Mouse (Mus musculus) retina, postnatal 1 day (tissue): ENCODE measurements around the gene Rrp9.
"Not testable (repeated sequence)": the region's sequence is repeated elsewhere in the genome, so short reads cannot be mapped to it uniquely, and the experiment has no call there.

Experiments used
- DNase-seq: peaks from one replicate; pipeline ENCODE4 v3.0.0-alpha.2; 2012

Rrp9 gene

DNA sequence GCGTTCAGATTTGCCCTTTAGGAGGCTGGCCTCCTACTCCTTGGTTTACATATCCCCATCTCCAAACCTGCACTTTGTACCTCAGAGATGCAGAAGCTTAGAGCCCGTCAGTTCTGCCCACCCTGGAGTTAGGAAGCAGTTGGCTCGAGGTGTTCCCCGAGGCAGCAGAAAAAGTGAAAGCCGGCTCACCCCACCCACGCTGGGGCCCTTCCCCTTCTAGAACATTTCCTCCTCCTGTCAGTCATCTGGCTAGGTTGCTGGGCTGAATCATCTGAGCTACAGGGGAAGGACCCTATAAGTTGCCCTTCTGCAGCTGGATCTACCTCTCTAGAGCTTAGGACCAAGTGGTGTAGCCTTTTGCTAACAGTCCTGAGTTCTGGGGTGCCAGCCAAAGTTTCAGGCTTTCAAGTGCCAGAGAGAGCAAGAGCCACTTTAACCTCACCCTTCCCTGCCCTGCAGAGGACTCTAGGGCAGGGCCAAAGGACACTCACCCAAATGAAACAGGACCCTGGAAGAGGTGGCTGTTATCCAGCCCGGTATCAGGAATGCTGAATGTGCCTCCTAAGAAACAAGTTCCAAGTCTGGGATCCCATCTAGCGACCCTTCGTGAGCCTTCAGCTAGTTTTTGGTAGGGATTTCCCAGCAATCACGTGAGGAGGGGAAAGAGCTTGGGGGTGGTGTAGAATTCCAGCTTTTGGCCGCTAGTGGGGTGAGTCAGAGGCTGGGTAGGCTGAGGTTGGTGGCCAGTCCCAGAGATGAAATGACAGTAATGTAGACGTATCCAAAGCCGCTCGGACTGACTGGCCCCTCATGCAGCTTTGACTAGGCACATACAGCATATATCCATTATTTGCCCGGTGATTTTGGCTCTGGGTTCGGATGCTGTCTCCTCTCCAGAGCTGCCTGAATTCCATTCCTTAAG lies 500 bp downstream of the Rrp9 start:
- DNase-seq = no peak

DNA sequence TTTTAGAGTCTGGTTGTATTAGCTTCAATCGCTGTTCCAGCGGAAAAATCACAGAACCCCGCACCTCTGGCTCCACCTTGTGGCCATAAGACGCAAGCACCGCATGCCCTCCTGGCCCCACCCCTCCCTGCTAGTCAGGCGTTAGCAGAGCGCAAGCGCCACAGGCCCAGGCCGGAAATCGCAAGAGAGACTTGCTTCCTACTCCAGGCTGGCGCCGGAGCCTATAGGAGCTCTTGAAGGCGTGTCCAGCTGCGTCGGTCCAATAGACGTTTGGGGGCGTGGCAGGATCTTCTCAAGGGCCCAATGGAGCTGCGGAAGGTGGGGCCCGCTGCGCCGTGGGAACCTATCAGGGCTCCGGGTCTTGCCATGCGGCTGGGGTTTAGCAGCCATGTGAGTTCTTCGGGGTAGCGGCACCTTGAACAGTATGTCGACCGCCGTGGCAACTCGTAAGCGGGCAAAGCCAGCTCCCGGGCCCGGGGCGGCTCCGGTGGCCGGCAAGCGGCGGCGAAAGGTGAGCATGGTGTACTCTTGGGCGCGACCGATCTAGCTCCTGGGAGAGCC lies 1.2 kb downstream of the Rrp9 start, which contains the start of gene Parp3:
Parp3 (minus strand) TSS at position 26 of the 561 bp plus-strand sequence.
- DNase-seq = peak; percentile 100

- DNase-seq = no peak
Observed at GRCm38 (mm10) chr9:106477649-106478048, 1.9 kb downstream of the Rrp9 start.

DNA sequence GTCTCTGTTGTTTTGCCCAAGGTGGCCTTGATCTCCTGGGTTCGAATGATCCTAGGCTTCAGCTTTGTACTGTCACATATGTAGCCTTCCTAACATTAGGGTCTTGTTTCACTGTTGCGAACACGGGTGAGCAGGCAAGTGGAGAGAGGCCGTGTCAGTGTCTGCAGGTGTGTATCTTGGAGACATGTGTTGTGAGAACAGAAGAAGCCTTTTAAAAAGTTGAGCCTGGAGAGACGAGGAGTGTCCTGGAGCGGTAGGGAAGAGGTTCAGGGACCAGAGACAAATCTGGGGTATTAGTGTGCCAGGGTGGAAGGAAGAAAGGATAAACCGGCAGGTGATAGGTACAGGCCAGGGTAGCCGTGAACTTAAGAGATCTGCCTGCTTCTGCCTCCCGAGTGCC lies 2.3 kb downstream of the Rrp9 start:
- no peak for DNase-seq

DNA sequence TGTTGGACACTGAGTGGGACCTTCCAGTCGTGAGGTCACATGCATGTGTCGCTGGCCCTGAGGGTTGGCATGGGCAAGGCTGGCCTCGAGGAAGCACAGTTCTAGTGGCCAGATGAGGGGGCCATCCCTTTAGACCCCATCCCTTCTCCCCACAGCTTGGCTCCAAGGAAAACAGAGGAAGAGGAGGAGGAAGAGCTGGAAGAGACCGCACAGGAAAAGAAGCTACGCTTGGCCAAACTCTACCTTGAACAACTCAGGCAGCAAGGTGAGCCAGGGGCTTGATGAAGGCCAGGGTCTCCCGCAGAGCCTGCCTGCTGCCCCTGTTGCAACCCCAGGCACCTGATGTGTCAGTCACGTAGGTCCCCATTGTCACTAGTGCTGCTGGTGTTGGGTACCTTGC lies 4.8 kb downstream of the Rrp9 start:
- no peak for DNase-seq

DNA sequence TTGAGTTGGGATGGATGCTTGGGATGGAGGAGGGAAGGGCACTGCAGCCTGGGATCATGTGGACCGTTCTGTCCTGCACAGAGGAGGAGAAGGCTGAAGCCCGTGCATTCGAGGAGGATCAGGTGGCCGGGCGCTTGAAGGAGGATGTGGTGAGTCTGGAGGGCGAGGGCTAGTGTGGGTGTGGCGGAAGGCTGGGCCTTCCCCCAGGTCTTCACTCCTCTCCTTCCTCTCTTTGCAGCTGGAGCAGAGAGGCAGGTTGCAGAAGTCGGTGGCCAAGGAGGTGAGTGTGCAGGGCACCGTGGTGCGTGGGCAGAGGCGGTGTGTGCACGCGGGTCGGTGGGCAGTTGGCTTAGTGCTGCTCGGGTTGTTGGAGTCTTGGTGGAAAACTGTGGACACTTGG lies 5.3 kb downstream of the Rrp9 start:
- DNase-seq = no peak

GRCm38 (mm10) chr9:106481676-106482075 lies 5.9 kb downstream of the Rrp9 start:
- no peak for DNase-seq

DNA sequence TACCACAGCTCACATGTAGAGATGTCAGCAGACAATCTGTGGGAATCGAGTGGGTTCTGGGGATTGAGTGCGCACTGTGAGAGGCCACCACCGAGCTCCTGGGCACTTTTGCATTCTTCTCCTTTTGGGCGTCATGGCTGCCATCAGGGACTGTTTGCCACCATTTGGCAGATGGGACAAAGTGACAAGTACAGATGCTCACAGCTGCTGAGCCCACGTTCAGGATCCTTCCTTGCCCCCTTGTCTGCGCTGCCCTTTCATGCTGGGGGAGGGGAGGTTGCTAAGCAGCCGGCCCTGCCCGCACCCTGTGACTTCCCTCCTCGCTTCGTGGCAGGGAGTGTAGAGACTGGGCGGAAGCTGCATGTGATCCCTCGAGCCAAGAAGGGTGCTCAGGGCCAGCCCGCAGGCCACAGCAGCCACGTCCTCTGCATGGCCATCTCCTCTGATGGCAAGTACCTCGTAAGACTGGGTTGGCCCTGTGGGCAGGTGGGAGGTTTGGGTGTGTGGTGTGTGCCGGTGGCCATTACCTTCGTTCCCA lies 6.9 kb downstream of the Rrp9 start:
- no peak for DNase-seq

- DNase-seq = no peak
Observed at GRCm38 (mm10) chr9:106483136-106483535, 7.4 kb downstream of the Rrp9 start.

DNA sequence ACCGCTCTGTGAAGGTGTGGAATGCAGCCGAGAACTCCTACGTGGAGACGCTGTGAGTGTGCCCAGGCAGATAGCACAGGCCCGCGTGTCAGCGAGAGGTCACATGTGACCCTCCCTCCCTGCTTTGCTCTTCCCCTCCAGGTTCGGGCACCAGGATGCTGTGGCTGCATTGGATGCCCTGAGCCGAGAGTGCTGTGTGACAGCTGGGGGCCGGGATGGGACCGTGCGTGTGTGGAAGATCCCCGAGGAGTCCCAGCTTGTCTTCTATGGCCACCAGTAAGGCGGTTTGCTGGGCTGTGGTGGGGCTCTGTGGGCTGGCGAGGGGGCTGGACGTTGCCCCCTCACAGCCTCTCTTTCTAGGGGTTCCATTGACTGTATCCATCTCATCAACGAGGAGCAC lies 7.8 kb downstream of the Rrp9 start:
- DNase-seq = no peak

DNA sequence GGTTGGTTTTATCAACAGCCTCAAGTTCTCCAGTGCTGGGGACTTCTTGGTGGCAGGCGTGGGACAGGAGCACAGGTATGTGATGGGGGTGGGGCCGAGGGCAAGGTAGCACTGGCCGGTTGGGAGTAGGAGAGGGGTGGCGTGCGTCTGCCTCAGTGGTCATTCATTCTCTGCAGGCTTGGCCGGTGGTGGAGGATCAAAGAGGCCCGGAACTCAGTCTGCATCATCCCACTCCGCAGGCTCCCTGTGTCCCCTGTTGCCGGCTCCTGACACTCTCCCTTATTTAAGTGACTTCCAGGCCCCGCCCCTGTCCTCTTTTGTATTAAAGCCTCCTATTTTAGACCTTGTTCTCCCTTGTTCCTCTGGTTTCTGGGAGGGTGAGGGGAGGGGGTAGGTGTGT lies 9.3 kb downstream of the Rrp9 start:
- DNase-seq = no peak

DNA sequence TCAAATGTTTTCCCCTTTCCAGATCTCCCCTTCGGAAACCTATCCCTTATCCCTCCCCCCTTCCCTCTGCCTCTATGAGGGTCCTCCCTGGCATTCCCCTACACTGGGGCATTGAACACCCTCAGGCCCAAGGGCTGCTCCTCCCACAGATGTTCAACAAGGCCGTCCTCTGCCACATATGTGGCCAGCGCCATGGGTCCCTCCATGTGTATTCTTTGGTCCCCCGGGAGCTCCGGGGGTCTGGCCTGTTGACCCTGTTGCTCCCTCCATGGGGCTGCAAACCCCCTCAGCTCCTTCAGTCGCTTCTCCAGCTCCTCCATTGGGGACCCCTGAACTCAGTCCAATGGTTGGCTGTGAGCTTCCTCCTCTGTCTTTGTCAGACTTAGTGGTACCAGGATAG lies 11.8 kb downstream of the Rrp9 start:
- DNase-seq = not testable (repeated sequence)

GRCm38 (mm10) chr9:106499667-106500066 lies 23.9 kb downstream of the Rrp9 start, which contains the start of gene Iqcf1:
Gene Iqcf1, plus strand, starts transcription at chr9:106499967.
- no peak for DNase-seq

- no peak for DNase-seq
Observed at GRCm38 (mm10) chr9:106501846-106502245, 26.1 kb downstream of the Rrp9 start.

DNA sequence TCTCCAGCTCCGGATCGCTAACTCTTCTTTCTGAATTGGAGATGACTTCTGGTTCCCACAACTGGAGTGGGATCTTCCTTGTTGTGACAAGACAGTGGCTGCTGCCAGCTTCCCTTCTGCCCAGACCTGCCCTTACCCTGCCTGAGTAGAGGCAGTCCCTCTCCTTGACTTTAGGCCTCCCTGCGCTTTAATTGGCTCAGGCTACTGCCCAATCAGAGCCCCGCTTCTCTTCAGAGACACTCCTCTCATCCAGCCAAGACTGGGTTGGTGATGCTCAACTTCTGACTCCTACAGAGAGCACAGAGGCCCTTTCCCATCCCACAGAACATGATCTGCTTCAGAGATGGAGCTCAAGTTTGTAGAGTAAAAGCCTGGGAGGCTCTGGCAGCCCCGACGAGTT lies 28.5 kb downstream of the Rrp9 start:
- no peak for DNase-seq

DNA sequence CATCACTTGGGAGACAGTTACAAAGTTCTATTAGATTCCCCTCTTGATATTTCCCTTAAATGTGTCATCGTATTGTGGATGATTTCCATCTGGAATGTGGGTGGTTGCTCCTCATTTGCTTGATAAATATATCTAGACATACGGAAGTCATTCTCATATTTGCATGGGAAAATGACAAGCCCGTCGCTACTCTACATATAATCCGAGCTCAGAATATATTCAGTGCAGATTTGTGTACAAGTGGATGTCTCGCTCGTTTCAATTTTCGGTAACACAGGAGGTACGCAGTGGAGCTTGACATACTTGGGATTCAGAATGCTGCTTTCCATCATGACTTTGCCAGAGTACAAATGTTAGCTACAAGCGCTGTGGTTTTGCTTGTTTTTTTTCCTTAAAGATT lies 33.6 kb downstream of the Rrp9 start:
- DNase-seq = no peak

GRCm38 (mm10) chr9:106512729-106513450 lies 37.1 kb downstream of the Rrp9 start:
- DNase-seq = no peak

GRCm38 (mm10) chr9:106513566-106513965 lies 37.8 kb downstream of the Rrp9 start:
- DNase-seq = no peak

GRCm38 (mm10) chr9:106514273-106514672 lies 38.5 kb downstream of the Rrp9 start, which contains the start of gene Iqcf5:
Gene Iqcf5, plus strand, starts transcription at chr9:106514573.
- no peak for DNase-seq

DNA sequence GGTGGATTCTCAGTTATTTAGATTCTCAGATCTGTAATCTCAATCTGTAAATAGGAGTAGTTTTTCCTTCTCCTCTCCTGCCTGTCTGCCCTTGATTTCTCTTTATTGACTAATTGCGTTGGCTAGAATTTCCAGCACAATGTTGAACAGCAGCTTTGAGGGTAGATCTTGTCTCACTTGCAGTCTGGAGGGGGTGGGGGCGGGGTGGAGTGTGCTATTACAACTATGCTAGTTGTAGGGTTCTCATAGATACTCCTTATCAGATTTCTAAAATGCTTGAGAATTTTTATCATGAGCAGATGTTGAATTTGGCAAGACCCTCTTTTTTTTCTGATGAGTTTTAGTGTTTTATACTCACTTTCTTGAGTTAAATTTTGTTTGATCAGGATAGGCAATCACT lies 43.7 kb downstream of the Rrp9 start:
- no peak for DNase-seq

DNA sequence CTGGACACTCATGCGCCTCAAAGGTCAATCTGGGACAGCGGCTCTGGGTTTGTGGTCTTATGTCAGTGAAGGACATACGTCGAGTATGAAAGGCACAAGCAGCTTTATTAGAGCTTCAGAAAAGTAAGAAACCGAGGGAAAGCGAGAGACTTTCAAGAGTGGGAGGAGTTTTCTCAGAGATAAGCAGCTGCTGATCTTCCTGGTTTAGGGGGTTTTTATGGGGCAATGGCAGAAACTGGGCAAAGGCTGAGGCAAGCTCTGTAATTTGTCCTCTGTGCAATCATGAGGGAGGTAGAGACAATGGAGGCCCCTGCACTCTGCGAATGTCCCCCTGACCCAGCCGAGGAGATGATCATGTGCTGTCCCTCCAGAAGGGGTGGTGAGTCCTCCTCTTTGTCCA lies 44.1 kb downstream of the Rrp9 start:
- no peak for DNase-seq

- peak; percentile 66 for DNase-seq
Observed at GRCm38 (mm10) chr9:106531833-106532232, 56.1 kb downstream of the Rrp9 start.

- no peak for DNase-seq
Observed at GRCm38 (mm10) chr9:106534296-106534695, 58.5 kb downstream of the Rrp9 start.
